14 mouse cellular contexts compared by ENCODE assay signal in the genomic region with DNA sequence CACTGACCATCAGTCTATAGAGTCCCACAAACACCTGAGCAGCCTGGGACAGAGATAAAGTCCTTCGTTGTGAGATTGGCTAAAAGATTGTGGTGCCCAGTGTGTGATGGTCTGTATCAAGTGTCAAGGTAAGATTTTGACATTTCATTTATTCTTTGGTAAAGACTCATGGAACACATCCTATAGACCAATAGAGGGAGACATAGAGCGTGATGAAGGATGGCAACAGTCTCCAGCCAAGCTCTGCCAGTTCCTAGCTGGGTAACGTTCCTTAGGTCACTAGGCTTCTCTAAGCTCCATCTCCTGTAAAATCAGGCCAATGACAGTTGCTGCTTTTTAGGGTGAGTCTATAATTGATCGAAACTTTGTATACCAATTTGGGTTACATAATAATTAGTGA.
DNase-seq lines count a peak whose midpoint lies in the region; ATAC-seq and TF ChIP-seq lines count a peak whose summit lies in the region.
"Had no signal": no experiment of that assay in that cellular context is flagged by ENCODE, and none has a peak within 500 bp of the region (broad histone marks: within the 10 kb centered on the region; RNA-seq: fewer than 3 reads in every experiment).

No protein-coding gene starts in this region.

- TF ChIP-seq CTCF in kidney, adult 2 months (conservative IDR thresholded peaks at IDR 0.05; ENCODE audit: insufficient read depth, insufficient read length, low read depth, low read length), result peak; percentile 44
- TF ChIP-seq CTCF in ES-Bruce4 (IDR thresholded peaks at IDR 0.05; ENCODE audit: low read depth, low read length), result peak; percentile 18

- DNase-seq in kidney, adult 2 months, result no peak
- DNase-seq in kidney, postnatal 25 days, result no peak
- peak; percentile 14 for DNase-seq in 416B (ENCODE audit: low read depth)
- DNase-seq in cerebellum, adult 9-10 months, result peak; percentile 42
- DNase-seq in right cerebral cortex, adult 2 months (ENCODE audit: low spot score in 2 of 2), result no peak
- no peak for DNase-seq in adrenal gland, adult 8-10 months
- DNase-seq: gastrocnemius, postnatal 25 days; heart, postnatal 14 days; kidney, adult 18-20 months; layer of hippocampus, postnatal 36 days had no signal

- H3K9me3 ChIP-seq in ES-Bruce4 (replicated peaks; ENCODE audit: control insufficient read depth, insufficient read depth, low read length, poor library complexity, severe bottlenecking), result no peaks in the 10 kb centered on the region
- H3K9me3 ChIP-seq in kidney, embryonic 14.5 days (ENCODE audit: control insufficient read depth, low read length), result no peaks in the 10 kb centered on the region
- H3K9me3 ChIP-seq: embryonic facial prominence, embryonic 10.5 days; limb, embryonic 15.5 days had no signal

- TF ChIP-seq EP300 in ES-Bruce4 (IDR thresholded peaks at IDR 0.05; ENCODE audit: insufficient read depth, low read depth, low read length), result no peak

- no peaks in the 10 kb centered on the region for H3K4me1 ChIP-seq in kidney, adult 2 months (ENCODE audit: control insufficient read depth, insufficient read depth, low read length)
- H3K4me1 ChIP-seq in ES-Bruce4 (ENCODE audit: control insufficient read depth, insufficient read depth, low read length), result no peaks in the 10 kb centered on the region
- no peaks in the 10 kb centered on the region for H3K4me1 ChIP-seq in kidney, embryonic 14.5 days (ENCODE audit: control insufficient read depth, insufficient read depth, low read length)
- H3K4me1 ChIP-seq: embryonic facial prominence, embryonic 10.5 days; limb, embryonic 15.5 days had no signal

- no peak for TF ChIP-seq POLR2A in kidney, adult 2 months (IDR thresholded peaks at IDR 0.05; ENCODE audit: low read depth, low read length)
- no peak for TF ChIP-seq POLR2A in ES-Bruce4 (IDR thresholded peaks at IDR 0.05; ENCODE audit: insufficient read depth, low read length)

- H3K36me3 ChIP-seq in kidney, adult 2 months (ENCODE audit: control insufficient read depth, insufficient read depth, low read length), result no peaks in the 10 kb centered on the region
- H3K36me3 ChIP-seq in ES-Bruce4 (ENCODE audit: control insufficient read depth, insufficient read depth, low read length, poor library complexity, severe bottlenecking), result no peaks in the 10 kb centered on the region
- H3K36me3 ChIP-seq in kidney, embryonic 14.5 days (ENCODE audit: control insufficient read depth, insufficient read depth, low read length), result no peaks in the 10 kb centered on the region
- H3K36me3 ChIP-seq: embryonic facial prominence, embryonic 10.5 days; limb, embryonic 15.5 days had no signal

- no peak overlapping the region for H3K27ac ChIP-seq in kidney, adult 2 months (ENCODE audit: insufficient read depth, low read depth, low read length)
- H3K27ac ChIP-seq in ES-Bruce4 (ENCODE audit: insufficient read depth, low read length), result no peak overlapping the region
- H3K27ac ChIP-seq in kidney, embryonic 14.5 days (ENCODE audit: low read depth, low read length), result no peak overlapping the region
- H3K27ac ChIP-seq: embryonic facial prominence, embryonic 10.5 days; limb, embryonic 15.5 days had no signal

- no peak overlapping the region for H3K9ac ChIP-seq in ES-Bruce4 (ENCODE audit: low read depth, poor library complexity, severe bottlenecking)
- no peak overlapping the region for H3K9ac ChIP-seq in kidney, embryonic 14.5 days (ENCODE audit: low read depth, low read length)
- H3K9ac ChIP-seq: limb, embryonic 15.5 days had no signal

- 58% methylated on average over 4 of the region's 4 CpGs for WGBS in kidney, adult 2 months
- 66% methylated on average over 4 of the region's 4 CpGs for WGBS in kidney, embryonic 14.5 days

- no peak overlapping the region for H3K4me2 ChIP-seq in kidney, embryonic 14.5 days (replicated peaks; ENCODE audit: low read depth, low read length)
- H3K4me2 ChIP-seq: limb, embryonic 15.5 days had no signal

- no peak for ATAC-seq in kidney, embryonic 14.5 days (ENCODE audit: low FRiP score, low TSS enrichment)

- no peaks in the 10 kb centered on the region for H3K27me3 ChIP-seq in kidney, adult 2 months (replicated peaks; ENCODE audit: control insufficient read depth, insufficient read depth, low read length)
- no peaks in the 10 kb centered on the region for H3K27me3 ChIP-seq in ES-Bruce4 (ENCODE audit: control insufficient read depth, insufficient read depth, low read length, poor library complexity, severe bottlenecking)
- no peaks in the 10 kb centered on the region for H3K27me3 ChIP-seq in kidney, embryonic 14.5 days (ENCODE audit: control insufficient read depth, insufficient read depth, low read length)
- H3K27me3 ChIP-seq: limb, embryonic 15.5 days had no signal

- no peak overlapping the region for H3K4me3 ChIP-seq in kidney, adult 2 months (ENCODE audit: insufficient read depth, low read depth, low read length)
- no peak overlapping the region for H3K4me3 ChIP-seq in ES-Bruce4 (ENCODE audit: low read depth, low read length)
- H3K4me3 ChIP-seq in kidney, embryonic 14.5 days (ENCODE audit: low read length), result no peak overlapping the region
- H3K4me3 ChIP-seq: embryonic facial prominence, embryonic 10.5 days; limb, embryonic 15.5 days had no signal

Comparison
In these comparisons a context has a peak if more than half of its experiments do, and no peak if none do; other contexts are left out.
1. DNase-seq: peak in 416B (single experiment) and cerebellum, adult 9-10 months (single experiment); none in kidney, adult 2 months (single experiment), kidney, postnatal 25 days (0 of 2), right cerebral cortex, adult 2 months (0 of 2) and adrenal gland, adult 8-10 months (single experiment).